Mouse (Mus musculus) activated CD4-positive, CD25-positive, alpha-beta regulatory T cell, adult 4 months (primary cell): ENCODE results near the gene Chaf1a. TPM values are rescaled to one million over a fixed set of nuclear protein-coding genes. Genes with fewer than 3 reads are reported as not detected.

Experiments used
- ATAC-seq: one replicate; pipeline ENCODE4 v1.8.0; 2017
- polyA plus RNA-seq, 2 experiments: library from polyadenylated mRNA; unstranded; fragments of 100-300 nt; shearing (Covaris generic); gene quantifications; one replicate each; pipeline ENCODE4 v1.2.1; 2017

Gene Chaf1a
- polyA plus RNA-seq: 1 to 10 TPM; 1.0 to 1.6 TPM

- peak; percentile 74 for ATAC-seq
Observed at GRCm38 (mm10) chr17:56040030-56040856, at the start of gene Chaf1a. Chaf1a (plus strand) TSS chr17:56040439.

- no peak for ATAC-seq
Observed at GRCm38 (mm10) chr17:55996007-55996406, 44.2 kb upstream of the Chaf1a start.

DNA sequence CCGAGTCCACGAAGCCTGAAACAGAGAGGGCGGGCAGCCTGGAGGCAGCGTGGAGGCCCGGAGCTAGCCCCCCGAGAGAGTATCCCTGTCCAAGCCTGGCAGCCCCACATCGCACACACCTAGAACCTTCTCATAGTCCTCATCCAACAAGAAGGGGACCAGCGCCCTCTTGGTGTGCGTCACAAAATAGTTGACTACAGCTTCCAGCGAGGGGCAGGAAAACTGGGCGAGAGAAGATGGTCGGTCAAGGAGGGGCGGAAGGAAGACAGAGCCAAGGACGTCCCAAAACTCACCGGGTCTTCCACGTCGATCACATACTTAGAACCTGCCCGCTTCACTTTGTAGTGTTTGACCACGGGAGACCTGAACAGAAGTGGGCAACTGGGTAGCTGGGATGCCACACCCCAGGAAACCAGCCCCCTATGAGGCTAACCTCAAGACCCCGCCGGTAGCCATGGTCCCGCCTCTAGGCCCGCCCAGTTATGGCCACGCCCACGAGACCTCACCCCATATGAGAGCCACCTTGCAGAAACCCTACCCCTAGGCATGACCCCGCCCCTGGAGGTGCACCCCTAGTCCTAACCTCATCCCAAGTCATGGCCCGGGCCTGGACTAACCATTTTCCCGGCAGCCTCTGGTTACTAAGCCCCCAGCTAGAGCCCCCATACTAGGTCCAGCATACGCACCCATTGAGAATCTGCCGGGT, 40.3 kb upstream of the Chaf1a start:
- no peak for ATAC-seq

DNA sequence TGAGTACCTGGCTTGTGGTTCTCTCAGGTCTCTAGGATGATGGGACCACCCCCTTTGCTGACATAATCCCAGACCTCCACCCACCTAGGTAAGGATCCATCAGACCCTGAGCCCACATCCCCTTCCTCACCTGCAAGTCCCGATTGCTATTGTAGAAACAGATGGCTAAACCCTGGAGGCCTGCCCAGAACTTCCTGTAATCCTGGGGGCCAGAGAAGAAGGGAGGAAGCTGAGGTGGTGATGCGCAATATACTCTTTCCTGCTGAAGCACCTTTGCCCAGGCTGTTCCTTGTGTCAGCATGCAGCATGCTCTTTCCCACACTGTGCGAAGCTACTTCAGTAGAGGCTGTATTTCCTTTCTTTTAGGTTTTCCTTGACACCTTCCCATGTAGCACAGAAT, 37.2 kb upstream of the Chaf1a start:
- ATAC-seq: no peak

GRCm38 (mm10) chr17:56005415-56006061, 34.7 kb upstream of the Chaf1a start, which contains the start of the genes Stap2 and Mpnd:
Stap2 (minus strand) TSS chr17:56005584.
Mpnd (plus strand) TSS chr17:56005711.
- no peak for ATAC-seq

- no peak for ATAC-seq
Observed at GRCm38 (mm10) chr17:56006956-56007355, 33.3 kb upstream of the Chaf1a start.

- ATAC-seq: no peak
Observed at GRCm38 (mm10) chr17:56007444-56008355, 32.5 kb upstream of the Chaf1a start.

GRCm38 (mm10) chr17:56008356-56009087, 31.7 kb upstream of the Chaf1a start:
- peak; percentile 86 for ATAC-seq

GRCm38 (mm10) chr17:56009088-56009961, 30.9 kb upstream of the Chaf1a start:
- peak; percentile 85 for ATAC-seq

- no peak for ATAC-seq
Observed at GRCm38 (mm10) chr17:56009962-56010240, 30.3 kb upstream of the Chaf1a start.

DNA sequence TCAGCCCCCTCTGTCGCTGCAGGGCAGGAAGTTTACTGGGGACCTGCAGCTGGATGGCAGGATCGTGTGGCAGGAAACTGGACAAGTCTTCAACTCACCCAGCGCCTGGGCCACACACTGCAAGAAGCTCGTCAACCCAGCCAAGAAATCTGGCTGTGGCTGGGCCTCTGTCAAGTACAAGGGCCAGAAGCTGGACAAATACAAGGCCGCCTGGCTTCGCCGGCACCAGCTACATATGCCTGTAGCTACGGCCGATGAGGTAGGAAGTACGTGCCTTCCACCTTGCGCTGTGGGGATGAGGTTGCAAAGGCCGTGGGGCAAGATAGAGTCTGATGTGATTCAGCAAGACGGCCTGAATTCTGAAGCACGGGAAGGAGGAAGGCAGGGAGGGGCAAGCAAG, 30.0 kb upstream of the Chaf1a start:
- ATAC-seq: no peak

DNA sequence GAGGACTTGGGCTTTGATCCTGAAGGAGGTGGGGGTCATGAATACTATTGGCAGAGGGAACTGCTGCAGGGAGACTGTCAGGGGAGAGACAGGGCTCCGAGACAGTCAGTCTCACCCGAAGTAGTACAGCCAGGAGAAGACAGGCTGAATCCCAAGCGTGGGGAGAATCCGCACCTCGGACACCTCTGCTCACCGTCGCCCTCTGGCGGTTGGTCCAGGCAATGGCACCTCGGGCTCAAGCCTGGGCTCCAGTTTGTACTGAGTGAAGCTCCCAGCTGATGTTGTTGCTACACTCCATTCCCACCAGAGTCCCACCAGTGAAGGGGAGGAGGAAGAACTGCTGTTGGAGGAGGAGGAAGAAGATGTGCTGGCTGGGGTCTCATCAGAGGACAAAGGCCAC, 29.6 kb upstream of the Chaf1a start:
- no peak for ATAC-seq

DNA sequence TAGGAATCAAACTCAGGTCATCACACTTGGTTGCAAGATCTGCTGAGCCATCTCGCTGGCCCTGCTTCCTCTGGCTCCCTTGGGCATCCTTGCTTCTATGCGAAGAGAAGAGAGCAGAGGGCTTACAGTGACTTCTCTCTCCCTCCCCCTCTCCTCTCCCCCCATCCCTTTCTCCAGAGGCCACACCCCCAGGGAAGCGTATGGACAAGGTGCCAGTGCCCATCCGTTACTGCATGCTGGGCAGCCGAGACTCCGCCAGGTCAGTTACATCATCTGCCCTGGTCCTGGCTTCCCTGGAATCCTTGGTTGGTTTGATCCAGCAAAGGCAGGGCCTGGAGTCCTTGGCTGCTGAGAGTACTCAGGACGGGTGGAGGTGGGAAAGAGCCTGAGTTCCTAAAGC, 28.8 kb upstream of the Chaf1a start:
- no peak for ATAC-seq

- ATAC-seq: no peak
Observed at GRCm38 (mm10) chr17:56015293-56015692, 24.9 kb upstream of the Chaf1a start.

GRCm38 (mm10) chr17:56016382-56016781, 23.9 kb upstream of the Chaf1a start:
- ATAC-seq: no peak

DNA sequence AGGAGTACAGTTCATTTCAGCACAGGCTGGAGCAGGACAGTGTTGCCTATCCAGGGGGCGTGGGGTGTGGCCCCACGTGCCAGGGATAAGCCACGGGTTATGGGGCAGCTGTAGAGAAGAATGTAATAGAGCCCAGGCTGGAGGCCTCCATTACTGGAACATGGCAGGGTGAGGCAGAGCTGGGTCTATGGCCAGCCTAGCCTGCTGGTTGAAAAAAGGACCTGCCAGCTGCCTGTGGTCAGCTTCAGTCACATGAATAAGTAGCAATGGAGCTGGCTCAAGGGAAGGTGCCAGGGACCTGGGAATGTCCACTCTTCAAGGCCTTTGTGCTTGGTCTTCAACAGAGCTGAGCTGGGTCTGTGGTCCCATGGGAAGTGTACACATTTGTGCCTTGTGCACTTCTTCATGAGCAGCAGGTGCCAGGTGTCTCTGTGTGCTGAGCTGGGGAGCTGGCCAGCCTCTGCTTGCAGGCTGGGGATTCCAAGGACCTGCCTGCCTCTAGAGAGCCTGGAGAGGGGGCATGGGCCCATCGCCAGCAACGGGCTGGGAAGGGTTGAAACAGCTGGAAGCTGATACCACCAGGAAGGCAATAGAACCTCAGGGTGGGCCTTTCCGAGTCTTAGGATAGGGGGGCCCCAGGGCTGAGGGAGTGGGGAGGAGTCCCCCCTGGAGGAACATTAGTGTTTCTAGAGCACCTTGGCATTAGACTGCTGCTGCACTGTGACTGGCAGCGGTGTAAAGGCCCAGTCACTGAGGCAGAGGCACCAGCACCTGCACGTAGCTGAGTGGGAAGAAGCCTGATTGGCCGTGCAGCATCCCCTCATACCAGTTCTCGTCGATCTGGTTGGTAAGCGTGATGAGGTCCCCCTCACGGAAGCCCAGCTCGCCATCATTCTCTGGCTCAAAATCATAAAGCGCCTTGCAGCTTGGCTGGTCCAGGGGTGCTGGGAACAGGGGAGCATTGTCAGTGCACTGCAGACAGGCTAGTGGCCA, 23.1 kb upstream of the Chaf1a start:
- no peak for ATAC-seq

DNA sequence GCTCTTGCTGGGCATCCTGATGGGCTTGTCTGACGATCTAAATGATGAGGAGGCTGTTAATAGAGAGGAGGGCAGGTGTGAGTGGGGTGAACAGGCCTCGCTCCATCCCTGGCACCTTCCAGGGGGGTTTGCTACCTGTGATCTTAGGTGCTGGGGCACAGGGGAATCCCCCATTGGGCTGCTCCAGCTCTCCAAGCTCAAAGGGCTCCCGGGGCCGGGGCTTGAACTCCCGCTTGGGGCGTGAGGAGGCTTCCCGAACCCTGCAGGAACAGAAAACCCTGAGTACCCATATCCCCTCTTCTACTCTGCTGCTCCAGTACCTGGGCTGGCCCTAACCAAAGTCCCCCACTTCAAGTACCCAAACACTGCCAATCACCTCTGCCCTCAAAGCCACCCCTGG, 22.4 kb upstream of the Chaf1a start:
- no peak for ATAC-seq

- peak; percentile 41 for ATAC-seq
Observed at GRCm38 (mm10) chr17:56018347-56019131, 21.7 kb upstream of the Chaf1a start.
